Mouse (Mus musculus) neural tube, embryonic 11.5 days (tissue): ENCODE data around the gene Aqp2. TPM values are rescaled to one million over a fixed set of nuclear protein-coding genes. Genes with fewer than 3 reads are reported as not detected.

Source experiments
- ATAC-seq: fragments of 200-750 bp; cut with Nextera tagmentation; 2 replicates; pipeline ENCODE4 v1.8.0; 2017; ENCODE audit warnings: moderate number of reproducible peaks, mild to moderate bottlenecking, moderate TSS enrichment, moderate library complexity; ENCODE audit not compliant: insufficient read depth, low FRiP score, low TSS enrichment
- DNase-seq: peaks from one replicate; pipeline ENCODE4 v3.0.0-alpha.2; 2015; ENCODE audit warnings: low spot score
- H3K27ac ChIP-seq: fragments of 300-500 bp; sonication (generic); 2 replicates; pipeline ENCODE4 v1.5.1; 2014; ENCODE audit warnings: low read depth, mild to moderate bottlenecking, low read length
- H3K27me3 ChIP-seq: fragments of 300-500 bp; sonication (generic); 2 replicates; pipeline ENCODE4 v1.6.1; 2014; ENCODE audit warnings: mild to moderate bottlenecking, low read length, mixed read lengths; ENCODE audit not compliant: control insufficient read depth, insufficient read depth
- H3K36me3 ChIP-seq: fragments of 300-500 bp; sonication (generic); 2 replicates; pipeline ENCODE4 v1.6.1; 2014; ENCODE audit warnings: mild to moderate bottlenecking, low read length, moderate library complexity, mixed read lengths; ENCODE audit not compliant: control insufficient read depth, insufficient read depth
- H3K4me1 ChIP-seq: fragments of 300-500 bp; sonication (generic); 2 replicates; pipeline ENCODE4 v1.6.1; 2014; ENCODE audit warnings: low read length, mixed read lengths; ENCODE audit not compliant: control insufficient read depth, insufficient read depth
- H3K4me2 ChIP-seq: fragments of 300-500 bp; sonication (generic); 2 replicates; pipeline ENCODE4 v1.6.1; 2014; ENCODE audit warnings: low read depth, mild to moderate bottlenecking, moderate library complexity
- H3K4me3 ChIP-seq: fragments of 300-500 bp; sonication (generic); 2 replicates; pipeline ENCODE4 v1.5.1; 2014; ENCODE audit warnings: low read depth, low read length
- H3K9ac ChIP-seq: fragments of 300-500 bp; sonication (generic); 2 replicates; pipeline ENCODE4 v1.6.1; 2014; ENCODE audit warnings: mild to moderate bottlenecking, low read length
- H3K9me3 ChIP-seq: fragments of 300-500 bp; sonication (generic); 2 replicates; pipeline ENCODE4 v1.6.1; 2016; ENCODE audit warnings: low read length; ENCODE audit not compliant: control insufficient read depth
- WGBS: fragments of 180-500 bp; shearing (Covaris S2); extraction: QIAGEN DNeasy Blood & Tissue Kit; methylation state at CpG from one replicate; pipeline ENCODE4 v1.1.7; 2014; 5-methylcytosine and 5-hydroxymethylcytosine counted together
- polyA plus RNA-seq: library from polyadenylated mRNA; unstranded; fragments of >200 nt; fragmentation: Nextera tagmentation; extraction: Ambion mirVana; gene quantifications from 2 replicates; pipeline ENCODE4 v1.2.1, GENCODE M21; 2014

Gene Aqp2
- polyA plus RNA-seq, 1 experiment from 2014 or later: not detected

- Histone ChIP-seq H3K9ac (no peak overlapping the region; the same call in 1 of the 2 replicates), H3K9me3 (no peaks in the 10 kb centered on the region), H3K4me2 (peak overlapping the region; percentile 49), H3K4me1 (peaks cover 15% of the 10 kb centered on the region), H3K4me3 (peak overlapping the region; percentile 21), H3K36me3 (no peaks in the 10 kb centered on the region), H3K27ac (no peak overlapping the region), H3K27me3 (peaks cover 75% of the 10 kb centered on the region)
- WGBS: under 1% methylated on average over 24 of the region's 24 CpGs
- DNase-seq (no peak), ATAC-seq (no peak)
These were observed 5.8 kb downstream of the Aqp2 start for GRCm38 (mm10) chr15:99584407-99585202.

- DNase-seq: no peak
- WGBS: 68% methylated on average over 6 of the region's 6 CpGs
- no peak overlapping the region for H3K27ac ChIP-seq
- no peak overlapping the region for H3K4me2 ChIP-seq
- ATAC-seq: no peak
- H3K4me1 ChIP-seq: peaks cover 15% of the 10 kb centered on the region
- H3K9ac ChIP-seq: no peak overlapping the region
- H3K36me3 ChIP-seq: no peaks in the 10 kb centered on the region
- H3K9me3 ChIP-seq: no peaks in the 10 kb centered on the region
- no peak overlapping the region for H3K4me3 ChIP-seq
- H3K27me3 ChIP-seq: peaks cover 86% of the 10 kb centered on the region
These were observed 6.9 kb downstream of the Aqp2 start for GRCm38 (mm10) chr15:99585741-99586140.

GRCm38 (mm10) chr15:99586525-99586924, 7.7 kb downstream of the Aqp2 start:
- no peak overlapping the region for H3K27ac ChIP-seq
- H3K4me3 ChIP-seq: no peak overlapping the region
- H3K27me3 ChIP-seq: peaks cover 94% of the 10 kb centered on the region
- H3K9me3 ChIP-seq: no peaks in the 10 kb centered on the region
- no peak overlapping the region for H3K4me2 ChIP-seq
- H3K4me1 ChIP-seq: peaks cover 15% of the 10 kb centered on the region
- ATAC-seq (no peak), DNase-seq (no peak)
- H3K36me3 ChIP-seq: no peaks in the 10 kb centered on the region
- no peak overlapping the region for H3K9ac ChIP-seq
- 91% methylated on average over 3 of the region's 3 CpGs for WGBS

- Histone ChIP-seq H3K27ac (no peak overlapping the region), H3K4me3 (no peak overlapping the region), H3K36me3 (no peaks in the 10 kb centered on the region), H3K4me1 (peaks cover 8% of the 10 kb centered on the region), H3K9me3 (no peaks in the 10 kb centered on the region), H3K27me3 (peaks cover 90% of the 10 kb centered on the region), H3K9ac (no peak overlapping the region), H3K4me2 (no peak overlapping the region)
- ATAC-seq: no peak
- no peak for DNase-seq
- 3% methylated on average over 9 of the region's 9 CpGs for WGBS
These were observed 10.4 kb downstream of the Aqp2 start for GRCm38 (mm10) chr15:99589237-99589636.

- Histone ChIP-seq H3K36me3 (no peaks in the 10 kb centered on the region), H3K9me3 (no peaks in the 10 kb centered on the region), H3K27me3 (peaks cover 89% of the 10 kb centered on the region), H3K4me1 (peaks cover 3% of the 10 kb centered on the region), H3K27ac (no peak overlapping the region), H3K4me2 (no peak overlapping the region), H3K9ac (no peak overlapping the region), H3K4me3 (no peak overlapping the region)
- WGBS: 25% methylated on average over 7 of the region's 7 CpGs
- DNase-seq: no peak
- ATAC-seq: no peak
These were observed 10.8 kb downstream of the Aqp2 start for GRCm38 (mm10) chr15:99589704-99590103.

- no peak within 1 kb of the TSS for H3K9ac ChIP-seq
- DNase-seq (peak; percentile 53), ATAC-seq (peak; percentile 61; the same call in 1 of the 2 replicates)
- no peaks in the 10 kb centered on the region for H3K4me1 ChIP-seq
- no peaks in the 10 kb centered on the region for H3K9me3 ChIP-seq
- no peaks in the 10 kb centered on the region for H3K36me3 ChIP-seq
- H3K27ac ChIP-seq: no peak within 1 kb of the TSS
- H3K4me2 ChIP-seq: peak within 1 kb of the TSS; percentile 44
- WGBS: 1% methylated on average over 54 of the region's 83 CpGs
- H3K4me3 ChIP-seq: peak within 1 kb of the TSS; percentile 36
- H3K27me3 ChIP-seq: peaks cover 83% of the 10 kb centered on the region
These were observed 11.7 kb downstream of the Aqp2 start, which contains the start of gene Aqp5 for GRCm38 (mm10) chr15:99590429-99591084. Gene Aqp5, plus strand, starts transcription at chr15:99590782.

- Histone ChIP-seq H3K36me3 (no peaks in the 10 kb centered on the region), H3K4me3 (no peak overlapping the region), H3K4me1 (no peaks in the 10 kb centered on the region), H3K9ac (no peak overlapping the region), H3K27ac (no peak overlapping the region), H3K9me3 (no peaks in the 10 kb centered on the region), H3K27me3 (peaks cover 67% of the 10 kb centered on the region), H3K4me2 (no peak overlapping the region)
- no peak for ATAC-seq
- DNase-seq: no peak
- 78% methylated on average over 8 of the region's 8 CpGs for WGBS
These were observed 13.3 kb downstream of the Aqp2 start for GRCm38 (mm10) chr15:99592177-99592576.

GRCm38 (mm10) chr15:99592877-99593276, 14.0 kb downstream of the Aqp2 start:
- no peak for ATAC-seq
- Histone ChIP-seq H3K4me3 (no peak overlapping the region), H3K27ac (no peak overlapping the region), H3K4me1 (no peaks in the 10 kb centered on the region), H3K36me3 (no peaks in the 10 kb centered on the region), H3K4me2 (no peak overlapping the region), H3K27me3 (peaks cover 62% of the 10 kb centered on the region), H3K9ac (no peak overlapping the region), H3K9me3 (no peaks in the 10 kb centered on the region)
- 91% methylated on average over 5 of the region's 5 CpGs for WGBS
- DNase-seq: no peak
